Mouse (Mus musculus) ES-E14 (cell line): Measurements from ENCODE around the gene Rassf5.

Source experiments
- CHD2 ChIP-seq: IDR thresholded peaks from 2 replicates; pipeline ENCODE4 v1.6.1; 2014; ENCODE audit warnings: mild to moderate bottlenecking, low read depth, low read length, inconsistent platforms
- HCFC1 ChIP-seq: IDR thresholded peaks from 2 replicates; pipeline ENCODE4 v1.6.1; 2012; ENCODE audit warnings: low read length, inconsistent platforms, borderline replicate concordance; ENCODE audit not compliant: insufficient read depth
- MAFK ChIP-seq: IDR thresholded peaks from 2 replicates; pipeline ENCODE4 v1.6.1; 2014; ENCODE audit warnings: mild to moderate bottlenecking, low read depth, low read length, inconsistent platforms; ENCODE audit not compliant: insufficient read depth
- ZC3H11A ChIP-seq: IDR thresholded peaks from 2 replicates; pipeline ENCODE4 v1.6.1; 2012; ENCODE audit warnings: low read depth, mild to moderate bottlenecking, inconsistent platforms, low read length, borderline replicate concordance

GRCm38 (mm10) chr1:131135960-131136629 lies 109.0 kb downstream of the Rassf5 start:
- TF ChIP-seq HCFC1: no peak
- no peak for TF ChIP-seq MAFK
- no peak for TF ChIP-seq ZC3H11A
- TF ChIP-seq CHD2: no peak
